Mouse (Mus musculus): ENCODE measurements around the gene Cckbr. TPM values are rescaled to one million over a fixed set of nuclear protein-coding genes. Genes with fewer than 3 reads are reported as not detected.

Cckbr gene
- total and polyA plus RNA-seq, 3 experiments, result not detected

GRCm38 (mm10) chr7:105399935-105400624 is 25.5 kb upstream of the Cckbr start, which contains the start of gene Fam160a2:
Fam160a2 (minus strand) TSS chr7:105400054.
- Histone ChIP-seq H3K79me2 (ENCODE audit: control insufficient read depth, insufficient read depth, low read length, poor library complexity) (no peaks in the 10 kb centered on the region; the same call in 1 of the 2 replicates), H3K27me3 (ENCODE audit: control insufficient read depth in 1 of 2, insufficient read depth in 2 of 2, low read length in 2 of 2) (no peaks in the 10 kb centered on the region), H3K4me1 (ENCODE audit: control insufficient read depth in 1 of 2, insufficient read depth in 2 of 2, low read length in 2 of 2) (peaks cover 0 to 11% of the 10 kb centered on the region in 2 experiments; a peak in 2 of 4 replicates), H3K36me3 (ENCODE audit: control insufficient read depth in 1 of 2, insufficient read depth in 2 of 2, low read length in 2 of 2) (peaks cover 0 to 23% of the 10 kb centered on the region in 2 experiments; a peak in 2 of 4 replicates), H3K9ac (ENCODE audit: control insufficient read depth, low read depth, low read length, poor library complexity, severe bottlenecking) (peak within 1 kb of the TSS; percentile 78), H3K4me3 (ENCODE audit: control insufficient read depth in 1 of 2, insufficient read depth in 1 of 2, low read depth in 2 of 2, low read length in 2 of 2) (peak within 1 kb of the TSS; percentile 77 to 88), H3K9me3 (replicated peaks; ENCODE audit: insufficient read depth, low read length) (no peaks in the 10 kb centered on the region), H3K27ac (ENCODE audit: control insufficient read depth, low read depth, low read length) (peak within 1 kb of the TSS; percentile 58)
- TF ChIP-seq ZNF384 (IDR thresholded peaks at IDR 0.05; ENCODE audit: low read depth, low read length) (no peak), MAZ (IDR thresholded peaks at IDR 0.05; ENCODE audit: low read depth, low read length) (peak; percentile 92; the same call in 1 of the 2 replicates), UBTF (IDR thresholded peaks at IDR 0.05; ENCODE audit: borderline replicate concordance, insufficient read depth, low read depth, low read length) (no peak), MEF2A (IDR thresholded peaks at IDR 0.05; ENCODE audit: extremely low read depth, insufficient replicate concordance, low read depth, low read length, poor library complexity, severe bottlenecking) (no peak), ELF1 (IDR thresholded peaks at IDR 0.05; ENCODE audit: low read depth, low read length) (peak; percentile 48; the same call in 1 of the 2 replicates), MAX (IDR thresholded peaks at IDR 0.05; ENCODE audit: low read length) (peak; percentile 37; the same call in 1 of the 2 replicates), POLR2AphosphoS2 (IDR thresholded peaks at IDR 0.05; ENCODE audit: low read length) (no peak), JUND (IDR thresholded peaks at IDR 0.05; ENCODE audit: low read depth, low read length) (no peak), POLR2A (IDR thresholded peaks at IDR 0.05; ENCODE audit: control insufficient read depth in 1 of 2, insufficient read depth in 1 of 2, low read depth in 1 of 2, low read length in 2 of 2, poor library complexity in 1 of 2) (peak in 1 of 2 experiments; percentile 20; a peak in 1 of 4 replicates), SIN3A (IDR thresholded peaks at IDR 0.05; ENCODE audit: low read length) (0 out of 2 replicates have a peak, but pooled peaks have one; percentile 61), USF2 (IDR thresholded peaks at IDR 0.05; ENCODE audit: borderline replicate concordance in 1 of 2, insufficient read depth in 1 of 2, low read depth in 1 of 2, low read length in 2 of 2) (no peak), CTCF (IDR thresholded peaks at IDR 0.05 in 2 of 3, conservative IDR thresholded peaks at IDR 0.05 in 1 of 3; ENCODE audit: control insufficient read depth in 1 of 3, insufficient read depth in 1 of 3, low read depth in 2 of 3, low read length in 3 of 3, poor library complexity in 1 of 3, severe bottlenecking in 1 of 3) (no peak), MYB (IDR thresholded peaks at IDR 0.05; ENCODE audit: low read depth, low read length) (no peak), MXI1 (IDR thresholded peaks at IDR 0.05; ENCODE audit: low read depth, low read length) (peak; percentile 85), ZKSCAN1 (IDR thresholded peaks at IDR 0.05; ENCODE audit: low read depth, low read length) (no peak), RAD21 (IDR thresholded peaks at IDR 0.05; ENCODE audit: low read depth, low read length) (no peak), RCOR1 (IDR thresholded peaks at IDR 0.05; ENCODE audit: low read depth, low read length) (no peak), HCFC1 (IDR thresholded peaks at IDR 0.05; ENCODE audit: low read depth, low read length) (peak; percentile 73), NRF1 (IDR thresholded peaks at IDR 0.05; ENCODE audit: insufficient read depth, low read depth, low read length, poor library complexity, severe bottlenecking) (peak; percentile 66)
- peak; percentile 98 for DNase-seq (ENCODE audit: low read depth, low spot score)
